Comparison of ENCODE assay signal across 22 mouse cellular contexts in genomic region chr8:45584390-45585052, GRCm38 (mm10).
DNase-seq lines count a peak whose midpoint lies in the region; ATAC-seq and TF ChIP-seq lines count a peak whose summit lies in the region.
"Had no signal": no experiment of that assay in that cellular context is flagged by ENCODE, and none has a peak within 500 bp of the region (broad histone marks: within the 10 kb centered on the region; RNA-seq: fewer than 3 reads in every experiment).

No protein-coding gene starts in this region.

- no peaks in the 10 kb centered on the region for H3K36me3 ChIP-seq in heart, embryonic 10.5 days
- no peaks in the 10 kb centered on the region for H3K36me3 ChIP-seq in heart, adult 2 months (ENCODE audit: control insufficient read depth, insufficient read depth, low read length)
- H3K36me3 ChIP-seq in heart, embryonic 16.5 days (ENCODE audit: control insufficient read depth, insufficient read depth) = no peaks in the 10 kb centered on the region
- no peaks in the 10 kb centered on the region for H3K36me3 ChIP-seq in midbrain, embryonic 11.5 days (ENCODE audit: control insufficient read depth, insufficient read depth, low read length)
- H3K36me3 ChIP-seq in midbrain, embryonic 15.5 days (replicated peaks) = no peaks in the 10 kb centered on the region
- H3K36me3 ChIP-seq: embryonic facial prominence, embryonic 13.5 days; limb, embryonic 12.5 days; midbrain, embryonic 10.5 days; neural tube, embryonic 15.5 days had no signal

- H3K27me3 ChIP-seq in heart, embryonic 10.5 days (ENCODE audit: insufficient read depth, poor library complexity, severe bottlenecking) = no peaks in the 10 kb centered on the region
- no peaks in the 10 kb centered on the region for H3K27me3 ChIP-seq in heart, adult 2 months (ENCODE audit: control insufficient read depth, insufficient read depth, low read length)
- no peaks in the 10 kb centered on the region for H3K27me3 ChIP-seq in heart, embryonic 16.5 days (ENCODE audit: control insufficient read depth, insufficient read depth, low read length)
- H3K27me3 ChIP-seq in midbrain, embryonic 11.5 days (ENCODE audit: control insufficient read depth, insufficient read depth, low read length) = no peaks in the 10 kb centered on the region
- no peaks in the 10 kb centered on the region for H3K27me3 ChIP-seq in midbrain, embryonic 15.5 days (replicated peaks)
- H3K27me3 ChIP-seq: embryonic facial prominence, embryonic 13.5 days; forebrain, embryonic 13.5 days; limb, embryonic 12.5 days; neural tube, embryonic 15.5 days had no signal

- TF ChIP-seq EP300 in heart, adult 2 months (IDR thresholded peaks at IDR 0.05; ENCODE audit: insufficient read depth, low read depth, low read length) = no peak

- DNase-seq in heart, embryonic 10.5 days (ENCODE audit: low spot score) = no peak
- DNase-seq in heart, adult 2 months = no peak
- DNase-seq in heart, adult 18-20 months = no peak
- peak; percentile 51 for DNase-seq in midbrain, embryonic 11.5 days (ENCODE audit: low spot score, missing footprints)
- DNase-seq: adrenal gland, postnatal 10 days; cerebellum, adult 2 months; cerebellum, postnatal 25 days; liver, postnatal 0 days; thymus, adult 2 months; thymus, postnatal 4 days had no signal

- peaks cover 27% of the 10 kb centered on the region for H3K4me1 ChIP-seq in heart, embryonic 10.5 days
- H3K4me1 ChIP-seq in heart, adult 2 months (ENCODE audit: control insufficient read depth, insufficient read depth, low read length) = peaks cover 6% of the 10 kb centered on the region
- H3K4me1 ChIP-seq in heart, embryonic 16.5 days (ENCODE audit: control insufficient read depth, insufficient read depth, low read length) = peaks cover 27% of the 10 kb centered on the region
- no peaks in the 10 kb centered on the region for H3K4me1 ChIP-seq in midbrain, embryonic 11.5 days (ENCODE audit: control insufficient read depth, insufficient read depth, low read length)
- 0 out of 2 replicates have a peak, but pooled peaks cover 6% of the 10 kb centered on the region for H3K4me1 ChIP-seq in midbrain, embryonic 15.5 days
- H3K4me1 ChIP-seq: embryonic facial prominence, embryonic 13.5 days; limb, embryonic 12.5 days had no signal

- no peak overlapping the region for H3K9ac ChIP-seq in heart, adult 2 months (ENCODE audit: low read depth, low read length)
- no peak overlapping the region for H3K9ac ChIP-seq in heart, embryonic 16.5 days (ENCODE audit: low read length)
- no peak overlapping the region for H3K9ac ChIP-seq in midbrain, embryonic 11.5 days (ENCODE audit: low read length)
- no peak overlapping the region for H3K9ac ChIP-seq in midbrain, embryonic 15.5 days
- H3K9ac ChIP-seq: embryonic facial prominence, embryonic 13.5 days; forebrain, embryonic 13.5 days; limb, embryonic 12.5 days; liver, postnatal 0 days; neural tube, embryonic 15.5 days had no signal

- intact Hi-C loops in heart, adult 2 months (cut with DNase I) = no loop called here

- no peak for TF ChIP-seq POLR2A in heart, adult 2 months (IDR thresholded peaks at IDR 0.05; ENCODE audit: insufficient read depth, low read depth, low read length)

- no peak overlapping the region; the same call in 1 of the 2 replicates for H3K4me2 ChIP-seq in heart, embryonic 16.5 days (ENCODE audit: low read depth, low read length)
- no peak overlapping the region for H3K4me2 ChIP-seq in midbrain, embryonic 11.5 days
- H3K4me2 ChIP-seq in midbrain, embryonic 15.5 days = no peak overlapping the region
- H3K4me2 ChIP-seq: embryonic facial prominence, embryonic 13.5 days; forebrain, embryonic 13.5 days; limb, embryonic 12.5 days; liver, embryonic 11.5 days; neural tube, embryonic 15.5 days had no signal

- no peak overlapping the region for H3K4me3 ChIP-seq in heart, embryonic 10.5 days
- no peak overlapping the region for H3K4me3 ChIP-seq in heart, adult 2 months
- H3K4me3 ChIP-seq in heart, embryonic 16.5 days (ENCODE audit: low read length) = no peak overlapping the region
- no peak overlapping the region for H3K4me3 ChIP-seq in midbrain, embryonic 11.5 days (ENCODE audit: low read depth, low read length)
- H3K4me3 ChIP-seq in midbrain, embryonic 15.5 days = no peak overlapping the region
- H3K4me3 ChIP-seq: embryonic facial prominence, embryonic 13.5 days; forebrain, embryonic 13.5 days; limb, embryonic 12.5 days; midbrain, embryonic 10.5 days; neural tube, embryonic 15.5 days had no signal

- peak overlapping the region; percentile 44; the same call in 1 of the 2 replicates for H3K27ac ChIP-seq in heart, embryonic 10.5 days
- no peak overlapping the region for H3K27ac ChIP-seq in heart, adult 2 months
- H3K27ac ChIP-seq in heart, embryonic 16.5 days (ENCODE audit: low read length) = peak overlapping the region; percentile 71
- no peak overlapping the region for H3K27ac ChIP-seq in midbrain, embryonic 11.5 days (ENCODE audit: low read depth, low read length)
- H3K27ac ChIP-seq in midbrain, embryonic 15.5 days = no peak overlapping the region
- H3K27ac ChIP-seq: embryonic facial prominence, embryonic 13.5 days; forebrain, embryonic 13.5 days; limb, embryonic 12.5 days; macrophage; midbrain, embryonic 10.5 days; neural tube, embryonic 15.5 days; stomach, postnatal 0 days had no signal

- no peak for TF ChIP-seq CTCF in heart, adult 2 months (IDR thresholded peaks at IDR 0.05)

- no peak for ATAC-seq in heart, embryonic 16.5 days (replicated peaks; ENCODE audit: extremely low read depth, insufficient read depth, low FRiP score)
- no peak for ATAC-seq in midbrain, embryonic 11.5 days (ENCODE audit: low FRiP score)
- ATAC-seq in midbrain, embryonic 15.5 days (replicated peaks) = no peak
- no peak for ATAC-seq in megakaryocyte progenitor cell, adult 5-6 weeks (replicated peaks; ENCODE audit: poor library complexity)
- ATAC-seq: forebrain, embryonic 13.5 days; liver, postnatal 0 days; lung, postnatal 0 days had no signal

- 88% methylated on average over 9 of the region's 9 CpGs for WGBS in heart, embryonic 10.5 days
- 90% methylated on average over 9 of the region's 9 CpGs for WGBS in heart, adult 2 months
- WGBS in heart, embryonic 16.5 days = 86% methylated on average over 9 of the region's 9 CpGs
- 93% methylated on average over 9 of the region's 9 CpGs for WGBS in midbrain, embryonic 11.5 days
- WGBS in midbrain, embryonic 15.5 days = 93% methylated on average over 9 of the region's 9 CpGs

- H3K79me2 ChIP-seq in heart, adult 2 months (replicated peaks; ENCODE audit: control insufficient read depth, insufficient read depth, low read length) = no peaks in the 10 kb centered on the region

- H3K9me3 ChIP-seq in heart, embryonic 10.5 days = no peaks in the 10 kb centered on the region
- H3K9me3 ChIP-seq in heart, embryonic 16.5 days (replicated peaks; ENCODE audit: control insufficient read depth, low read length) = no peaks in the 10 kb centered on the region
- no peaks in the 10 kb centered on the region for H3K9me3 ChIP-seq in midbrain, embryonic 11.5 days (ENCODE audit: control insufficient read depth, low read length)
- H3K9me3 ChIP-seq in midbrain, embryonic 15.5 days = no peaks in the 10 kb centered on the region
- H3K9me3 ChIP-seq: embryonic facial prominence, embryonic 13.5 days; forebrain, embryonic 13.5 days; limb, embryonic 12.5 days; midbrain, embryonic 10.5 days; neural tube, embryonic 15.5 days had no signal

Comparison
In these comparisons a context has a peak if more than half of its experiments do, and no peak if none do; other contexts are left out.
1. H3K27ac ChIP-seq: peak in heart, embryonic 10.5 days (single experiment) and heart, embryonic 16.5 days (single experiment); none in heart, adult 2 months (single experiment), midbrain, embryonic 11.5 days (single experiment) and midbrain, embryonic 15.5 days (single experiment).